Mouse (Mus musculus) forebrain, embryonic 15.5 days (tissue): ENCODE results near the gene Tnfsf9. TPM values are rescaled to one million over a fixed set of nuclear protein-coding genes. Genes with fewer than 3 reads are reported as not detected.
A peak's percentile ranks its signal among the peaks of the same experiment; 100 is the strongest.
"Not testable (repeated sequence)": the region's sequence is repeated elsewhere in the genome, so short reads cannot be mapped to it uniquely, and the experiment has no call there.

Experiments
- ATAC-seq: fragments of 200-750 bp; cut with Nextera tagmentation; replicated peaks from 2 replicates; pipeline ENCODE4 v1.8.0; 2017; ENCODE audit warnings: mild to moderate bottlenecking, moderate TSS enrichment, moderate library complexity
- H3K27ac ChIP-seq: fragments of 300-500 bp; sonication (generic); replicated peaks from 2 replicates; pipeline ENCODE4 v1.5.1; 2015; ENCODE audit warnings: mild to moderate bottlenecking, inconsistent platforms
- H3K27me3 ChIP-seq: fragments of 300-500 bp; sonication (generic); 2 replicates; pipeline ENCODE4 v1.6.1; 2015; ENCODE audit warnings: inconsistent platforms
- H3K36me3 ChIP-seq: fragments of 300-500 bp; sonication (generic); 2 replicates; pipeline ENCODE4 v1.6.1; 2015; ENCODE audit warnings: mild to moderate bottlenecking, inconsistent platforms
- H3K4me1 ChIP-seq: fragments of 300-500 bp; sonication (generic); 2 replicates; pipeline ENCODE4 v1.6.1; 2015; ENCODE audit warnings: inconsistent platforms
- H3K4me2 ChIP-seq: fragments of 300-500 bp; sonication (generic); replicated peaks from 2 replicates; pipeline ENCODE4 v1.6.1; 2015; ENCODE audit warnings: mild to moderate bottlenecking, inconsistent platforms
- H3K4me3 ChIP-seq: fragments of 300-500 bp; sonication (generic); 2 replicates; pipeline ENCODE4 v1.5.1; 2015; ENCODE audit warnings: mild to moderate bottlenecking, inconsistent platforms
- H3K9ac ChIP-seq: fragments of 300-500 bp; sonication (generic); replicated peaks from 2 replicates; pipeline ENCODE4 v1.6.1; 2015; ENCODE audit warnings: mild to moderate bottlenecking, inconsistent platforms
- H3K9me3 ChIP-seq: fragments of 300-500 bp; sonication (generic); 2 replicates; pipeline ENCODE4 v1.6.1; 2016; ENCODE audit warnings: inconsistent platforms
- WGBS: fragments of 180-500 bp; shearing (Covaris S2); methylation state at CpG from one replicate; pipeline ENCODE4 v1.1.7; 2015; ENCODE audit warnings: mixed read lengths; 5-methylcytosine and 5-hydroxymethylcytosine counted together
- polyA plus RNA-seq: library from polyadenylated mRNA; unstranded; fragments of >200 nt; fragmentation: Nextera tagmentation; extraction: Ambion mirVana; gene quantifications from 2 replicates; pipeline ENCODE4 v1.2.1, GENCODE M21; 2015

Gene Tnfsf9
- polyA plus RNA-seq, 1 experiment from 2014 or later: 10.2 TPM

DNA sequence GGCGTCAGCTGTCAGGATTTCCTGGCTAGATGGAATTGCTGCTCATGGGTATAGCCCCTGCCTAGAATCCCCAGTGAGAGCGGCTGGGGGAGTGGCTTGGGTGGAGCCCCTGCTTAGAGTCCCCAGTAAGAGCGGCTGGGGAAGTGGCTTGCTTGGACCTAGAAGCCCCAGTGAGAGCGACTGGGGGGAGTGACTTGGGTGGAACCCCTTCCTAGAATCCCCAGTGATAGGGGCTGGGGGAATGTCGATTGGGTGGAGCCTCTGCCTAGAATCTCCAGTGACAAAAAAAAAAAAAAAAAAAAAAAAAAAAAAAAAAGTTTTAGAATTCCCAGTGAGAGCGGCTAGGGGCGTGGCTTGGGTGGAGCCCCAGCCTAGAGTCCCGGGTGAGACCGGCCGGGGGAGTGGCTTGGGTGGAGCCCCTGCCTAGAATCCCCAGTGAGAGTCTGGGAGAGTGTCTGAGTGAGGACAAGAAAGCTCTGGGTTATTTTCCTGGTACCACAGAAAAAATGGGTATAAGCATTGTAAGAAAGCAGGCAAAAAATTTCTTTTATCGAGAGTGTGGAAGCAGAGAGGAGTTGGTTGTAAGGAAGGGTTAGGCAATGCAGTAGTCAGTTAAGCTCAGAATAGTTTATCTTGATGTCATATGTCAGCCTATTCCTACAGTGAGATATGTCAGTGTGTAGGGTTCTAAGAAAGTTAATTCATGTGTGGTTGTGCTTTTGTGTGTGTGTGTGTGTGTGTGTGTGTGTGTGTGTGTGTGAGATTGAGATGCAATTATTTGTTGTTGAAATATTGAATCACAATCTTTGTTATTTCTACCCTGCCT, 13.6 kb downstream of the Tnfsf9 start:
- H3K9ac ChIP-seq: no peak overlapping the region
- H3K9me3 ChIP-seq: no peaks in the 10 kb centered on the region
- no peak overlapping the region for H3K27ac ChIP-seq
- H3K4me1 ChIP-seq: peaks cover 3% of the 10 kb centered on the region; the same call in 1 of the 2 replicates
- no peaks in the 10 kb centered on the region; the same call in 1 of the 2 replicates for H3K27me3 ChIP-seq
- no peak overlapping the region for H3K4me3 ChIP-seq
- no peaks in the 10 kb centered on the region for H3K36me3 ChIP-seq
- under 1% methylated on average over 11 of the region's 11 CpGs for WGBS
- ATAC-seq: peak; percentile 77
- H3K4me2 ChIP-seq: no peak overlapping the region; the same call in 1 of the 2 replicates

DNA sequence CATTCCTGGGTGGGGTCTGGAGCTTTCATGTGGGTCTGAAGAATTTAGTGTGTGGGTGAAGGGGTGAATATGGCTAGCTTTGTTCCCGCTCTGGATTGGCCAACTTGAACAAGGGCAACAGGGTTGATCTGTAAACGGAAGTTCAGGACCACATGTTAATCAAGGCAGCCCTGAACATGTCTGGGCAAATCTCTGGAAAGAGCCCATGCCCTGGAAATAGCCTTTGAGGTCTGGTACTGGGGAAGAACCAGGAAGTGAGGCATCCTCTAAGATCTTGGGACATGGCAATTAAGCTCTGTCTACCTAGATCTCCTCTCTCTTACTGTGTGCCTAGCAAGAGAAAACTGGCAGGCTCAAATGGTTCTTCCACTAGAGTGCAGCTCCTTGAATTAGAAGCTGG, 16.7 kb downstream of the Tnfsf9 start:
- H3K4me3 ChIP-seq: no peak overlapping the region
- no peak overlapping the region for H3K4me2 ChIP-seq
- H3K4me1 ChIP-seq: peaks cover 3% of the 10 kb centered on the region; the same call in 1 of the 2 replicates
- no peak overlapping the region for H3K27ac ChIP-seq
- WGBS: 89% methylated on average over 2 of the region's 2 CpGs
- H3K27me3 ChIP-seq: no peaks in the 10 kb centered on the region; the same call in 1 of the 2 replicates
- no peak overlapping the region for H3K9ac ChIP-seq
- no peaks in the 10 kb centered on the region for H3K36me3 ChIP-seq
- no peak for ATAC-seq
- H3K9me3 ChIP-seq: no peaks in the 10 kb centered on the region

DNA sequence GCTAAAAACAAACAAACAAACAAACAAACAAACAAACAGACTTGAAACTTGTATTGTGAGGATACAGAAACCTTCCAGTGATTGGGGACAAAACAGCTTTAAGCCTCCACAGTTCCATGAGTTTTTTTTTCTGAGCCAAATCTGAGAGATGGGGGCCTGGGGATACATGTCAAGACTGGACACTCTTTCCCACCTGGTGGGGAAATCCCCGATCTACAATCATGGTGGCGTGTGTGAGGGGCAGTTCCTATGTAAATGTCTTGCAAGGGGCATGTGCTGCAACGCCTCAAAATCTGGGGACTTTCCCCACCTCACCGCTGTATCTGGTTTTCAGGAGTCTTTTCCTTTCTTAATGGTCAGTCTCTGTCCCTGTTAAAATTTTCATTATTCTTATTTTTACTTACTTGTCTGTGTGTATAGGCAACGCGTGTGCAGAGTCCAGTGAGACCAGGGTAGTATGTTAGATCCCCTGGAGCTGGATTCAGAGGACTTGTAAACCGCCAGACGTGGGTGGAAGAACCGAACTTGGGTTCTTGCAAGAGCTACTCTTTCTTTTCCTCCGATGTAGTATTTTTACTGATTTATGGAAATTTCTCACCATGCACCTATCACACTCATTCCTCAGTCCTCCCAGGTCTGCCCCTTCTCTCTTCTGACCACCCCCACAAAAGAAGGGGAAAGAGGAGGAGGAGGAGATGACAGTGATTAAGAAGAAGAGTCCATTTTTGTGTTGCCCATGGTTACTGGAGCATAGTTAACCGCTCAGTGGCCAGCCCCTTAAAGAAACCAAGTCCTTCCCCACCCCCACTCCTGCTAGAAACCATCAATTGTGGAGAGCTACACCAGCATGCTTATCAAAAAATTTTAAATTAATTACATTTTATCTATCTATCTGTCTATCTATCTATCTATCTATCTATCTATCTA, 18.3 kb downstream of the Tnfsf9 start:
- Histone ChIP-seq H3K27me3 (no peaks in the 10 kb centered on the region), H3K9me3 (no peaks in the 10 kb centered on the region), H3K4me2 (no peak overlapping the region), H3K4me3 (no peak overlapping the region), H3K4me1 (peaks cover 3% of the 10 kb centered on the region; the same call in 1 of the 2 replicates), H3K36me3 (no peaks in the 10 kb centered on the region), H3K9ac (no peak overlapping the region), H3K27ac (no peak overlapping the region)
- no peak for ATAC-seq
- 89% methylated on average over 11 of the region's 11 CpGs for WGBS

DNA sequence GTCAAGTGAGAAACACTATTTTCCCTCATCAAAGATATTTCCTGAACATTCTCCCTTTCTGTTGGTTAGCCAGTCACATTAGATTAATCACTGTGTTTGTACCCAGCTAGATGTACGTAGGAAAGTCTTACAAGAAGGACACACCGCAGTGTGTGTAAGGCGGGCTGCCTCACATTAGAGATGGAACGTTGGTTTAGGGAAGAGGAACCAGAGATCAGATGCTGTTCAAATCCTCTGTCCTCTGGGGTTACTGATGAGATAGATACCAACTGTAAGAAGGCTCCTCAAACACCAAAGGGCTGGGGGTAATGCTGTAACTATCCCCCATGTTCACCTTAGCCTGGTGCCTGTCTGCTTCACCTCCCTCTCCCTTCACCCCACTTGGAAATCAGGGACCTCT, 19.7 kb downstream of the Tnfsf9 start:
- Histone ChIP-seq H3K27me3 (no peaks in the 10 kb centered on the region), H3K4me1 (no peaks in the 10 kb centered on the region), H3K9me3 (no peaks in the 10 kb centered on the region), H3K36me3 (no peaks in the 10 kb centered on the region), H3K27ac (no peak overlapping the region), H3K4me2 (no peak overlapping the region), H3K4me3 (no peak overlapping the region), H3K9ac (no peak overlapping the region)
- no peak for ATAC-seq
- 89% methylated on average over 4 of the region's 4 CpGs for WGBS

DNA sequence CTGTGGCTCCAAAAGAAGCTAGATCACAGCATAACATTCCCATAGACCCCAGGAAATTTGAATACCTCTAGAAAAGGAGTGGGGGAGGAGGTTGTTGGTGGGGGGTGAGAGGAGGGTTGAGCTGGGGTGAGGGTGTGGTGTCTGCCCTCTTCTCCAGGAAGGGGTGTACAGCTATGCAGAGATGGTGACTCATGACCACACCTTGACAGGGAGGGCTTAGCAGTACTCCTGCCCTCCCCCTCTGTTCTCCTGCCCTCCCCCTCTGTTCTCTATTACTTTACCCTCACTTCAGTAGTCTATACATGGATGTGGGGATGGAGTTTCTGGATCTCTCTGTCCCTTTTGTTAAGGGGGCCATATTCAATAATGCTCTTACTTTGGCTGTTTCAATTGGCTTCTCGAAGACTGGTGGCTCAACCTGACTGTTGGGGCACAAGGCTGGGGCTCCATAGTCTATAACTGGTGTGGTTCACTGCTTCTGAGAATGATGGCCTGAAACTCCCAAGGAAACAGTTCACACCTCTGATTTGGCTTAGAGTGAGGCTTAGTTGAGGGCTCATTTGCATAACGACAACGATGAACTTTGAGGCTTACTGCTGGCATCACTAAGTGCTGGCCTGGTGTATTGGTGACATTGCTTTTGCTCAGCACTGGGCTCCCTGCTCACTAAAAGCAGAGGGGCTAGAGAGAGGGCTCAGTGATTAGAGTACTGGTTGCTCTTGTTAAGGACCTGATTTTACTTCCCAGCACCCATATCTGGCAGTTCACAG, 20.9 kb downstream of the Tnfsf9 start:
- no peak overlapping the region for H3K4me2 ChIP-seq
- H3K4me3 ChIP-seq: no peak overlapping the region
- no peaks in the 10 kb centered on the region for H3K4me1 ChIP-seq
- no peaks in the 10 kb centered on the region for H3K36me3 ChIP-seq
- H3K9me3 ChIP-seq: no peaks in the 10 kb centered on the region
- H3K27me3 ChIP-seq: no peaks in the 10 kb centered on the region
- H3K27ac ChIP-seq: no peak overlapping the region
- ATAC-seq: no peak
- no peak overlapping the region for H3K9ac ChIP-seq
- 55% methylated on average over 3 of the region's 3 CpGs for WGBS

DNA sequence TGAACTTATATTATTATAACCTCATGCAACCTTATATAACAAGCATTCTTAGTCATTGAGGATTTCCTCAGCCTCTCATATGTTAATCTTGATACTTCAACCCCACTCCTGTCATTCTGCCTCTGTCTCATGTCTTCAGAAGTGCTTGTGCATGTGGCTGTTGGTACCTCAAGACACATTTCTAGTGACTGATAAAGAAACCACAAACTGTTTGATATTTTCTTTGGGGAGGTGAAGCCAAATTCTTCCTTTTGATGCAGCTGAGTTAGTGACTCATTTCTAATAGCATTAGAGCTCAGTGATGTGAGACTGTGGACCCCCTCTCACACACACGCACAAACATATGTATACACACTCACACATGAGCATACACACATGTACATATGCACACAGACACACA, 26.7 kb downstream of the Tnfsf9 start:
- 91% methylated on average over 1 of the region's 1 CpGs for WGBS
- no peak for ATAC-seq
- no peak overlapping the region for H3K9ac ChIP-seq
- H3K4me2 ChIP-seq: no peak overlapping the region
- no peak overlapping the region for H3K4me3 ChIP-seq
- no peak overlapping the region for H3K27ac ChIP-seq
- no peaks in the 10 kb centered on the region for H3K4me1 ChIP-seq
- H3K9me3 ChIP-seq: no peaks in the 10 kb centered on the region
- no peaks in the 10 kb centered on the region for H3K36me3 ChIP-seq
- no peaks in the 10 kb centered on the region for H3K27me3 ChIP-seq

DNA sequence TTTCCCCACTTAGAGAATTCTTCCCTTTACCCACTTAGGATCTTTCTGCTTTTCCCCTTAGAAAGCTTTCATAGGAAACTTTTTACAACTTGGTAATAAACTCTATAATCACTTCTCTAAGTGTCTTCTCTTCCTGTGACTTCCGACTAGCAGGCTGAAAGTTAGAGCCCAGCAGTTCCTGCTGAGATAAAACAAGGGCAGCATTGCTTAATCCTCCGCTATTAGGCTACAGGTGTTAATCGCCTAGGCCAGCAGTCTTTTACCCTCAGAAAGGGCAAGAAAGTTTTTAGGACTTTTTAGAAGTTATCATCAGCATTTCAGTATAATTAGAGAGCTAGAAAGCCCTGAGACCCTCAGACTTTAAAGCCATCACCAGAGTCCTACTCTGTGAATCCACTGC, 28.9 kb downstream of the Tnfsf9 start:
- 20% methylated on average over 3 of the region's 3 CpGs for WGBS
- H3K4me1 ChIP-seq, H3K4me3 ChIP-seq, H3K27ac ChIP-seq, H3K4me2 ChIP-seq, H3K9ac ChIP-seq, H3K36me3 ChIP-seq, H3K9me3 ChIP-seq, ATAC-seq, H3K27me3 ChIP-seq: not testable (repeated sequence)

DNA sequence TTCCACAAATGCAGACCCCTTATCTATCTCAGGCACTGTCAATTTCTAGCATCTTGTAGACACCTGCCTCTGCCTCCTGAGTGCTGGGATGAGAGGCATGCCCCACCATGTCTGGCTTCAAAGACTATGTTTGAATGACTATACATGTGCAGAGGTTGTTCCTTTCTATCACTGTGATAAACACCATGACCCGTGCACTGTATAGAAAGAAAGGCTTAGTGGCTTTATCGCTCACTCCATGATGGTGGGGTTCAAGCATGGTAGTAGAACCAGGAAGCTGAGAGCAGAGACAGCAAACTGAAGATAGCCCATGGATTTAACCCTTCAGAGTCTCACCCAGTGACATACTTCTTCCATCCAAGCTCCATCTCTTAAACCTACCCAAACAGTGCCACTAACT, 29.6 kb downstream of the Tnfsf9 start:
- no peaks in the 10 kb centered on the region for H3K9me3 ChIP-seq
- H3K4me2 ChIP-seq: no peak overlapping the region
- H3K9ac ChIP-seq: no peak overlapping the region
- no peak overlapping the region for H3K27ac ChIP-seq
- no peaks in the 10 kb centered on the region for H3K36me3 ChIP-seq
- 91% methylated on average over 2 of the region's 2 CpGs for WGBS
- no peaks in the 10 kb centered on the region for H3K4me1 ChIP-seq
- ATAC-seq: no peak
- no peak overlapping the region for H3K4me3 ChIP-seq
- no peaks in the 10 kb centered on the region for H3K27me3 ChIP-seq

DNA sequence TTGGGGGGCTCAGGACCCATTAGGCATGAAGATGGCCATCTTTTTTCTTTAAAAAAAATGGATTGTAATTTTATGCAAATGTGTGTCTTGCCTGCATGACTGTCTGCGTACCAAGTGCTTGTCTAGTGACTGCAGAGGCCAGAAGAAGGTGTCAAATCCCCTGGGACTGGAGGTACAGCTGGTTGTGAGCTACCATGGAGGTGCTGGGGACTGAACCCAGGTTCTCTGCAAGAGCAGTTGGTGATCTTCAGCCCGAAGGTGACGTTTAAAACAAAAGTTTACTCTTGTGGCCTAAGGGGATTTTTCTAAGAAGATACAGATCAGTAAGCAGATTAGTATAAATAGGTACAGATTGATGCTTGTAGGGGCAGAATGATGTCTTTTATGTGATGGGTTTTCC, 30.5 kb downstream of the Tnfsf9 start:
- no peaks in the 10 kb centered on the region for H3K36me3 ChIP-seq
- 85% methylated on average over 3 of the region's 3 CpGs for WGBS
- ATAC-seq: no peak
- no peaks in the 10 kb centered on the region for H3K9me3 ChIP-seq
- no peak overlapping the region for H3K4me3 ChIP-seq
- H3K4me2 ChIP-seq: no peak overlapping the region
- no peak overlapping the region for H3K27ac ChIP-seq
- no peaks in the 10 kb centered on the region for H3K27me3 ChIP-seq
- no peak overlapping the region for H3K9ac ChIP-seq
- H3K4me1 ChIP-seq: no peaks in the 10 kb centered on the region

DNA sequence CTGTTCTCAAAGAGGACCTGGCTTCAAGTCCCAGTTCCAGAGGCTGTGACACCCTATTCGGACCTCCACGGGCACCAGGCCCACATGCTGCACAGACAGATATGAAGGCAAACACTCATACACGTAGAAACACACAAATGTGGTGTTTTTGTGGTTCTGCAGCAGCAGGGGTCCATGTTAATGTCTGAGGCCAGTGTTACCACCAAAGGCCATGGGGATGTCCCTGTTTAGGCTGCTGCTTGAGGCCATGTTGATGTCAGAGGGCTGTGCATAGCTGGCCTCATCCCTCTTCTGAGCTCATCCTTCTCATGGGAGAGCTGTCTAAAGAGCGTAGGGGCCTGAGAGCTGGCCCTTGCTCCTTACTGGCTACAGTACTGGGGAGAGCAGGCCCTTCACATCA, 33.6 kb downstream of the Tnfsf9 start:
- ATAC-seq: no peak
- H3K9ac ChIP-seq: no peak overlapping the region
- H3K27me3 ChIP-seq: no peaks in the 10 kb centered on the region
- H3K9me3 ChIP-seq: no peaks in the 10 kb centered on the region
- no peak overlapping the region for H3K4me2 ChIP-seq
- 91% methylated on average over 4 of the region's 4 CpGs for WGBS
- no peak overlapping the region for H3K27ac ChIP-seq
- no peaks in the 10 kb centered on the region for H3K4me1 ChIP-seq
- H3K4me3 ChIP-seq: no peak overlapping the region
- no peaks in the 10 kb centered on the region for H3K36me3 ChIP-seq

DNA sequence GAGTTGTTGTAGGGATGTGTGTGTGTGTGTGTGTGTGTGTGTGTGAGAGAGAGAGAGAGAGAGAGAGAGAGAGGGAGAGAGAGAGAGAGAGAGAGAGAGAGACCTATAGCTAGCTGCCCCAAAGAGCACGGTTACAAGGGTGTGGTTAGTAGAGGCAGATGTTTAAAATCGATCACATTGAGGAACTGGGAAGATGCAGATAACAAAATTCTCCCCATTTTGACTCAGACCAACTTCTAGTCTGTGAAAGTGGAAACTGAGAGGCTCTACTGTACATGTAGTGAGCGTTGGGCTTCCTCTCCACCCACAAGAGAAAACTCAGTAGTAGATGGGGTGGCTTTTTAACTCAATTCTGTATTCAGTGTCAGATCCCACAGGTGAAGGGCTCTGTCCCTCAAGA, 34.6 kb downstream of the Tnfsf9 start:
- H3K4me1 ChIP-seq: no peaks in the 10 kb centered on the region
- H3K4me3 ChIP-seq: no peak overlapping the region
- no peak overlapping the region for H3K9ac ChIP-seq
- 84% methylated on average over 3 of the region's 3 CpGs for WGBS
- H3K36me3 ChIP-seq: no peaks in the 10 kb centered on the region
- no peak overlapping the region for H3K4me2 ChIP-seq
- no peak overlapping the region for H3K27ac ChIP-seq
- no peaks in the 10 kb centered on the region for H3K27me3 ChIP-seq
- no peaks in the 10 kb centered on the region for H3K9me3 ChIP-seq
- ATAC-seq: no peak

DNA sequence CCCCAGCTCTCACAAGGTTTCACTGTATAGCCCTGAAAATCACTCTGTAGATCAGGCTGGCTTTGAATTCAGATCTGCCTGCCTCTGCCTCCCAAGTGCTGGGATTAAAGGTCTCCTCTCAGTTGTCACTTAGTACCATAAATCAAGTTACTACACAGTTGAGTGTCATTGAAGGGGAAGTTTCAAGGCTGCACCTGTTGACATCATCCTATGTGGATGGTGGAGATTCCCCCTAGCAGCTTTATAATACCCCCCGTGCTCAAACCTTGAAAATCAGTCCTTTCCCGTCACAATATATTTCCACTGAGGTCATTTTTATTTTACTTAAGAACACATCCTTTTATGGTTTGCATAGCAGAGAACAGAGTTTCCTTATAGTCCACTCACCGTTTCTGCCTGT, 38.6 kb downstream of the Tnfsf9 start:
- 84% methylated on average over 3 of the region's 3 CpGs for WGBS

More for the DNA sequence above, 38.6 kb downstream of the Tnfsf9 start:
- Histone ChIP-seq H3K4me3 (no peak overlapping the region), H3K9me3 (no peaks in the 10 kb centered on the region), H3K36me3 (no peaks in the 10 kb centered on the region), H3K9ac (no peak overlapping the region), H3K27ac (no peak overlapping the region), H3K4me2 (no peak overlapping the region), H3K27me3 (peaks cover 8% of the 10 kb centered on the region; the same call in 1 of the 2 replicates), H3K4me1 (no peaks in the 10 kb centered on the region)
- no peak for ATAC-seq
